Mouse (Mus musculus) heart, embryonic 14.5 days (tissue): ENCODE measurements around the gene Tdpoz2. TPM values are rescaled to one million over a fixed set of nuclear protein-coding genes. Genes with fewer than 3 reads are reported as not detected.

Source experiments
- ATAC-seq: fragments of 200-750 bp; cut with Nextera tagmentation; 2 replicates; pipeline ENCODE4 v1.8.0; 2017; ENCODE audit warnings: low read depth, moderate TSS enrichment; ENCODE audit not compliant: insufficient number of reproducible peaks, insufficient read depth, low FRiP score
- H3K27ac ChIP-seq, 2 experiments: fragments of 200-500 bp in 1 of 2; fragments of 300-500 bp in 1 of 2; sonication (generic) in 1 of 2; replicated peaks in 1 of 2; 2 replicates each; pipeline ENCODE4 v1.5.1; 2012 to 2014; ENCODE audit warnings: low read depth in 2 of 2, low read length in 2 of 2, control low read depth in 1 of 2, mild to moderate bottlenecking in 1 of 2, mixed read lengths in 1 of 2; ENCODE audit not compliant: control insufficient read depth in 1 of 2, insufficient read depth in 1 of 2
- H3K27me3 ChIP-seq: fragments of 300-500 bp; sonication (generic); 2 replicates; pipeline ENCODE4 v1.6.1; 2014; ENCODE audit warnings: mild to moderate bottlenecking, low read length, control low read depth; ENCODE audit not compliant: control insufficient read depth, insufficient read depth
- H3K36me3 ChIP-seq: fragments of 300-500 bp; sonication (generic); 2 replicates; pipeline ENCODE4 v1.6.1; 2014; ENCODE audit warnings: mild to moderate bottlenecking, control low read depth, low read length, mixed read lengths; ENCODE audit not compliant: control insufficient read depth, insufficient read depth
- H3K4me1 ChIP-seq, 2 experiments: fragments of 200-500 bp in 1 of 2; fragments of 300-500 bp in 1 of 2; sonication (generic) in 1 of 2; 2 replicates each; pipeline ENCODE4 v1.6.1; 2012 to 2014; ENCODE audit warnings: low read length in 2 of 2, control low read depth in 1 of 2, mixed read lengths in 1 of 2; ENCODE audit not compliant: control insufficient read depth in 2 of 2, insufficient read depth in 2 of 2
- H3K4me2 ChIP-seq: fragments of 300-500 bp; sonication (generic); 2 replicates; pipeline ENCODE4 v1.6.1; 2014; ENCODE audit warnings: mild to moderate bottlenecking, low read length
- H3K4me3 ChIP-seq, 2 experiments: fragments of 200-500 bp in 1 of 2; fragments of 300-500 bp in 1 of 2; sonication (generic) in 1 of 2; 2 replicates each; pipeline ENCODE4 v1.5.1; 2012 to 2014; ENCODE audit warnings: low read length in 2 of 2, mild to moderate bottlenecking in 2 of 2, control low read depth in 1 of 2, low read depth in 1 of 2, moderate library complexity in 1 of 2; ENCODE audit not compliant: control insufficient read depth in 1 of 2, insufficient read depth in 1 of 2
- H3K9ac ChIP-seq: fragments of 300-500 bp; sonication (generic); 2 replicates; pipeline ENCODE4 v1.6.1; 2014; ENCODE audit warnings: mild to moderate bottlenecking, low read length
- H3K9me3 ChIP-seq: fragments of 300-500 bp; sonication (generic); 2 replicates; pipeline ENCODE4 v1.6.1; 2016; ENCODE audit warnings: low read length, control low read depth; ENCODE audit not compliant: control insufficient read depth
- WGBS: fragments of 180-500 bp; shearing (Covaris S2); extraction: QIAGEN DNeasy Blood & Tissue Kit; methylation state at CpG from one replicate; pipeline ENCODE4 v1.1.7; 2014; 5-methylcytosine and 5-hydroxymethylcytosine counted together
- polyA plus RNA-seq: library from polyadenylated mRNA; unstranded; fragments of >200 nt; fragmentation: Nextera tagmentation; extraction: Ambion mirVana; gene quantifications from 2 replicates; pipeline ENCODE4 v1.2.1, GENCODE M21; 2014

Gene Tdpoz2
- polyA plus RNA-seq, 1 experiment from 2014 or later, result not detected

GRCm38 (mm10) chr3:93601903-93602302, 50.6 kb downstream of the Tdpoz2 start:
- Histone ChIP-seq H3K4me3 (no peak overlapping the region), H3K27me3 (no peaks in the 10 kb centered on the region), H3K4me1 (peaks cover 0 to 2% of the 10 kb centered on the region in 2 experiments; a peak in 1 of 4 replicates), H3K4me2 (no peak overlapping the region), H3K9me3 (no peaks in the 10 kb centered on the region), H3K36me3 (no peaks in the 10 kb centered on the region), H3K9ac (no peak overlapping the region), H3K27ac (no peak overlapping the region)
- 78% methylated on average over 1 of the region's 1 CpGs for WGBS
- no peak for ATAC-seq

Other genes starting within 250 kb of the Tdpoz2 start
- 0.42 and 0.47 TPM in 2 replicates for gene Tchh, start 210.4 kb downstream of the Tdpoz2 start, polyA plus RNA-seq
- not detected in 2 replicates for gene Tchhl1, start 183.9 kb downstream of the Tdpoz2 start, polyA plus RNA-seq
- gene S100a11, start 132.2 kb downstream of the Tdpoz2 start, polyA plus RNA-seq, result 880 and 961 TPM in 2 replicates
- 211 and 238 TPM in 2 replicates for gene S100a10, start 97.6 kb downstream of the Tdpoz2 start, polyA plus RNA-seq
- gene Tdpoz1, start 23.6 kb upstream of the Tdpoz2 start, polyA plus RNA-seq, result not detected in 2 replicates
- gene Gm37596, start 40.4 kb upstream of the Tdpoz2 start, polyA plus RNA-seq, result not detected in 2 replicates
- not detected in 2 replicates for gene Gm5773, start 120.3 kb upstream of the Tdpoz2 start, polyA plus RNA-seq
- gene Tdpoz4, start 143.7 kb upstream of the Tdpoz2 start, polyA plus RNA-seq, result not detected in 2 replicates
- not detected in 2 replicates for gene Tdpoz3, start 173.3 kb upstream of the Tdpoz2 start, polyA plus RNA-seq